ENCODE assay signal across 19 mouse cellular contexts in genomic region chr17:48613491-48613890, GRCm38 (mm10).
DNase-seq lines count a peak whose midpoint lies in the region; ATAC-seq and TF ChIP-seq lines count a peak whose summit lies in the region.
"Had no signal": no experiment of that assay in that cellular context is flagged by ENCODE, and none has a peak within 500 bp of the region (broad histone marks: within the 10 kb centered on the region; RNA-seq: fewer than 3 reads in every experiment).

No protein-coding gene starts in this region.

- TF ChIP-seq CTCF in kidney, postnatal 0 days (IDR thresholded peaks at IDR 0.05; ENCODE audit: low read depth): peak; percentile 47; the same call in 1 of the 2 replicates

- DNase-seq in forebrain, embryonic 11.5 days (ENCODE audit: low spot score): peak; percentile 41
- DNase-seq in forebrain, embryonic 14.5 days (ENCODE audit: low spot score): no peak
- no peak for DNase-seq in kidney, postnatal 0 days (ENCODE audit: low spot score)
- DNase-seq in kidney, adult 18-20 months: no peak
- DNase-seq in neural tube, embryonic 10.5 days (ENCODE audit: extremely low spot score, low spot score): no peak
- DNase-seq in adrenal gland, adult 2 months: no peak
- DNase-seq: B cell, adult 2 months; cerebellum, adult 11 months; heart, postnatal 14 days; kidney, postnatal 10 days; liver, embryonic 13.5 days; lung, postnatal 4 days; right cerebral cortex, postnatal 25 days had no signal

- no peak overlapping the region for H3K4me3 ChIP-seq in forebrain, embryonic 11.5 days (ENCODE audit: low read depth, low read length)
- H3K4me3 ChIP-seq in forebrain, embryonic 14.5 days (ENCODE audit: low read depth, low read length): no peak overlapping the region
- no peak overlapping the region for H3K4me3 ChIP-seq in kidney, postnatal 0 days (replicated peaks; ENCODE audit: low read depth, low read length)
- no peak overlapping the region for H3K4me3 ChIP-seq in neural tube, embryonic 13.5 days
- H3K4me3 ChIP-seq: embryonic facial prominence, embryonic 13.5 days; forebrain, embryonic 10.5 days; liver, embryonic 13.5 days; midbrain, embryonic 12.5 days had no signal

- H3K36me3 ChIP-seq in forebrain, embryonic 11.5 days (ENCODE audit: control insufficient read depth, insufficient read depth, low read length): no peaks in the 10 kb centered on the region
- no peaks in the 10 kb centered on the region for H3K36me3 ChIP-seq in forebrain, embryonic 14.5 days (ENCODE audit: control insufficient read depth, insufficient read depth, low read length)
- no peaks in the 10 kb centered on the region for H3K36me3 ChIP-seq in kidney, postnatal 0 days (ENCODE audit: insufficient read depth, low read length)
- H3K36me3 ChIP-seq in neural tube, embryonic 13.5 days: no peaks in the 10 kb centered on the region
- H3K36me3 ChIP-seq: embryonic facial prominence, embryonic 13.5 days; forebrain, embryonic 10.5 days; liver, embryonic 13.5 days; midbrain, embryonic 12.5 days had no signal

- H3K27me3 ChIP-seq in forebrain, embryonic 11.5 days (ENCODE audit: control insufficient read depth, insufficient read depth, low read length): no peaks in the 10 kb centered on the region
- H3K27me3 ChIP-seq in forebrain, embryonic 14.5 days (replicated peaks; ENCODE audit: control insufficient read depth, insufficient read depth, low read length): no peaks in the 10 kb centered on the region
- H3K27me3 ChIP-seq in kidney, postnatal 0 days (ENCODE audit: insufficient read depth, low read length): no peaks in the 10 kb centered on the region; the same call in 1 of the 2 replicates
- no peaks in the 10 kb centered on the region for H3K27me3 ChIP-seq in neural tube, embryonic 13.5 days
- H3K27me3 ChIP-seq: embryonic facial prominence, embryonic 13.5 days; liver, embryonic 13.5 days; midbrain, embryonic 12.5 days had no signal

- 91% methylated on average over 5 of the region's 5 CpGs for WGBS in forebrain, embryonic 11.5 days
- 95% methylated on average over 5 of the region's 5 CpGs for WGBS in forebrain, embryonic 14.5 days
- WGBS in kidney, postnatal 0 days: 95% methylated on average over 5 of the region's 5 CpGs
- WGBS in neural tube, embryonic 13.5 days: 95% methylated on average over 5 of the region's 5 CpGs

- no peaks in the 10 kb centered on the region for H3K9me3 ChIP-seq in forebrain, embryonic 11.5 days (ENCODE audit: control insufficient read depth, low read length)
- H3K9me3 ChIP-seq in forebrain, embryonic 14.5 days (replicated peaks; ENCODE audit: control insufficient read depth, low read length): peaks cover 5% of the 10 kb centered on the region; the same call in 1 of the 2 replicates
- 0 out of 2 replicates have a peak, but pooled peaks cover 3% of the 10 kb centered on the region for H3K9me3 ChIP-seq in kidney, postnatal 0 days (replicated peaks; ENCODE audit: low read length)
- H3K9me3 ChIP-seq in neural tube, embryonic 13.5 days: no peaks in the 10 kb centered on the region

- H3K4me1 ChIP-seq in forebrain, embryonic 11.5 days (replicated peaks; ENCODE audit: control insufficient read depth, insufficient read depth, low read length): no peaks in the 10 kb centered on the region
- H3K4me1 ChIP-seq in forebrain, embryonic 14.5 days (ENCODE audit: control insufficient read depth, insufficient read depth, low read length): no peaks in the 10 kb centered on the region
- no peaks in the 10 kb centered on the region for H3K4me1 ChIP-seq in kidney, postnatal 0 days (replicated peaks; ENCODE audit: insufficient read depth, low read length)
- peaks cover 13% of the 10 kb centered on the region; the same call in 1 of the 2 replicates for H3K4me1 ChIP-seq in neural tube, embryonic 13.5 days (replicated peaks)
- H3K4me1 ChIP-seq: embryonic facial prominence, embryonic 13.5 days; liver, embryonic 13.5 days had no signal

- no peak overlapping the region for H3K4me2 ChIP-seq in forebrain, embryonic 11.5 days (ENCODE audit: low read depth, low read length, severe bottlenecking)
- H3K4me2 ChIP-seq in forebrain, embryonic 14.5 days (ENCODE audit: low read length): no peak overlapping the region
- no peak overlapping the region for H3K4me2 ChIP-seq in kidney, postnatal 0 days (ENCODE audit: low read length)
- H3K4me2 ChIP-seq in neural tube, embryonic 13.5 days: no peak overlapping the region
- H3K4me2 ChIP-seq: embryonic facial prominence, embryonic 13.5 days; liver, embryonic 13.5 days; midbrain, embryonic 12.5 days had no signal

- H3K27ac ChIP-seq in forebrain, embryonic 11.5 days (ENCODE audit: low read depth, low read length): no peak overlapping the region
- no peak overlapping the region for H3K27ac ChIP-seq in forebrain, embryonic 14.5 days (ENCODE audit: low read depth, low read length)
- no peak overlapping the region for H3K27ac ChIP-seq in kidney, postnatal 0 days
- H3K27ac ChIP-seq in neural tube, embryonic 13.5 days (replicated peaks): peak overlapping the region; percentile 61; the same call in 1 of the 2 replicates
- H3K27ac ChIP-seq: embryonic facial prominence, embryonic 13.5 days; forebrain, embryonic 10.5 days; liver, embryonic 13.5 days; midbrain, embryonic 12.5 days had no signal

- no peak overlapping the region for H3K9ac ChIP-seq in forebrain, embryonic 11.5 days (ENCODE audit: low read length)
- no peak overlapping the region for H3K9ac ChIP-seq in forebrain, embryonic 14.5 days (ENCODE audit: low read length)
- no peak overlapping the region for H3K9ac ChIP-seq in kidney, postnatal 0 days (ENCODE audit: low read depth, low read length)
- H3K9ac ChIP-seq in neural tube, embryonic 13.5 days: no peak overlapping the region
- H3K9ac ChIP-seq: embryonic facial prominence, embryonic 13.5 days; liver, embryonic 13.5 days; midbrain, embryonic 12.5 days had no signal

- no peak for ATAC-seq in forebrain, embryonic 11.5 days (replicated peaks; ENCODE audit: low FRiP score)
- no peak for ATAC-seq in forebrain, embryonic 14.5 days
- no peak for ATAC-seq in kidney, postnatal 0 days (replicated peaks; ENCODE audit: low FRiP score, low read depth)
- no peak for ATAC-seq in neural tube, embryonic 13.5 days (ENCODE audit: low read depth)
- ATAC-seq in activated CD4-positive, CD25-positive, alpha-beta regulatory T cell, adult 4 months: no peak
- ATAC-seq: hindbrain, embryonic 16.5 days had no signal
